Mouse (Mus musculus) layer of hippocampus, postnatal 14 days (tissue): ENCODE results near the gene Clca3a2. TPM values are rescaled to one million over a fixed set of nuclear protein-coding genes. Genes with fewer than 3 reads are reported as not detected.
A peak's percentile ranks its signal among the peaks of the same experiment; 100 is the strongest.
"Not testable (repeated sequence)": the region's sequence is repeated elsewhere in the genome, so short reads cannot be mapped to it uniquely, and the experiment has no call there.

Source experiments
- DNase-seq, 2 experiments: peaks; one replicate each; pipeline ENCODE4 v3.0.0; 2021 to 2022; ENCODE audit warnings: low spot score in 2 of 2, mixed read lengths in 1 of 2
- long read RNA-seq, 2 experiments: library from polyadenylated mRNA; stranded (forward); transcript quantifications; one replicate each; pipeline ENCODE4 v2.0.0; 2021
- total RNA-seq, 2 experiments: library from RNA; stranded (reverse); gene quantifications; 2 replicates each; pipeline ENCODE4 v1.2.3; 2021

Clca3a2 gene
- 1 to 10 TPM in 1 of 2 experiments, under 1 TPM in 1; 0.55 to 1.2 TPM for total RNA-seq
- long read RNA-seq, experiment 1: 0 reads
- long read RNA-seq, experiment 2, partial matches to known transcripts: 0 of 2 reads
- long read RNA-seq, experiment 2, other reads (novel, unspliced or antisense): 1 of 2 reads

- not testable (repeated sequence) for DNase-seq
Measured at GRCm38 (mm10) chr3:144819219-144819618, at the start of gene Clca3a2. TSS of gene Clca3a2 (minus strand) at chr3:144819494.

GRCm38 (mm10) chr3:144849584-144849983, 30.3 kb upstream of the Clca3a2 start:
- DNase-seq: no peak

DNA sequence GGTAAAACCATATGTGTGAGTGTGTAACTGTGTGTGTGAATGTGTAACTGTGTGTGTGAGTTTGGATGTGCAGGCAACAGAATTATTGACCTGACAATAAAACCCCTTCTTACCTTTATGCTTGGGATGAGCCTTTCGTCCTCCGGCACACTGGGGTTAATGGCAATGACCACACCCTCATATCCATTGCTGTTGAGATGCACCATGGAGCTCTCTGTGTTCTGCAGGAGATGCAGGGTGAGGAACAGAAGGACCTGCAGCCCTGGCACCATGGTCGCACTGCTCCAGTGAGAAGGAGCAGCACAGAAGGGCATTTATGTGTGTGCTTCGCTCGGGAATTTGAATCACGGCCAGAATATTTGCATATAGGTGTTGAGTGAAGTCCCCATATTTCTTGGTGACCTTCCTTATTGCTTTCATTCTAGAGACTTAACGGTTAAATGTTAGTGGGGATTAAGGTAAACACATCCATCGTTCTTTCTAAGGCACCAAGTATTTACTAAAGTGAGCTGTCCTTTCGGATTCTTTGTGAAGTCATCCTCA, 29.8 kb upstream of the Clca3a2 start, which contains the start of gene Clca3b:
Clca3b (minus strand) TSS at position 344 of the 543 bp plus-strand sequence.
- DNase-seq: not testable (repeated sequence)

GRCm38 (mm10) chr3:144827257-144827656, 8.0 kb upstream of the Clca3a2 start:
- no peak for DNase-seq

GRCm38 (mm10) chr3:144825151-144825550, 5.9 kb upstream of the Clca3a2 start:
- DNase-seq: peak; percentile 75 to 89

GRCm38 (mm10) chr3:144823331-144823730, 4.0 kb upstream of the Clca3a2 start:
- no peak for DNase-seq

GRCm38 (mm10) chr3:144820632-144821031, 1.3 kb upstream of the Clca3a2 start:
- DNase-seq: no peak

DNA sequence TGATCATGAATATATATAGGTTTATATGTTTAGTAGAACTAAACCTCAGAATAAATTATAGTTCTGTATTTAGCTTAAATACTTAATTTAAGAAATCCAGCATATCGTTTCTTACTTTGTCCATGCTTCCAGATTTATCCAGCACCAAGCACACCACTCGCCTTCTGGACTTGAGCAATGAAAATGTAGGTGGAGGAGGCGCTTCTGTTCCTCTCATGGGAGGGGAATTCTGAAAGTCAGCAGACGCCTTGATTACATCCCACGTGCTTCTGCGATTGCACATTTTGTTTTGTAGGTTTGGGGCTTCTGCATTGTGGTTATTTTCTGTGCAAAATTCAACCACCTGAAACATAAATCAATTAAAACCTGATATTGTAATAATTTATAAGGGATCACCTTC, 6.0 kb downstream of the Clca3a2 start:
- peak in 1 of 2 experiments; percentile 5 for DNase-seq

DNA sequence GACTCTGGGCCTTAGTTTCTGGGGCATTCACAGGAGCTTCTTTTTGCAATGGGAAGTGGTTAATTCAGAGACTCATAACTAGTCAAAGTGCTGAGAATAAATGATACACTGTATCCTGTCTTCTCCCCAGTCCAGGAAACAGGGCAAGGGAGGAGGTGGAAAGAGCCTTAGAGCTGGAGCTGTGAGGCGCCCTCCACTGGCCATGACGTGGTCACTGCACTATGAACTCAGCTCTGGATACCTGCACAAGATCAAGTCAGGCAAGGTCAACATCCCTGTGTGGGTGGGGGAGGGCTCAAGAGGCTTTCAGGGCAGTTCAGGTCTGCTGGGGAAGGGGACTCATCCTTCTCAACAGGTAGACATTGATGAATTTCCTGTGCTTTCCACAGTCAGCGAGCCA, 7.5 kb downstream of the Clca3a2 start:
- no peak for DNase-seq

GRCm38 (mm10) chr3:144808153-144808925, 11.0 kb downstream of the Clca3a2 start:
- peak in 1 of 2 experiments; percentile 12 for DNase-seq

DNA sequence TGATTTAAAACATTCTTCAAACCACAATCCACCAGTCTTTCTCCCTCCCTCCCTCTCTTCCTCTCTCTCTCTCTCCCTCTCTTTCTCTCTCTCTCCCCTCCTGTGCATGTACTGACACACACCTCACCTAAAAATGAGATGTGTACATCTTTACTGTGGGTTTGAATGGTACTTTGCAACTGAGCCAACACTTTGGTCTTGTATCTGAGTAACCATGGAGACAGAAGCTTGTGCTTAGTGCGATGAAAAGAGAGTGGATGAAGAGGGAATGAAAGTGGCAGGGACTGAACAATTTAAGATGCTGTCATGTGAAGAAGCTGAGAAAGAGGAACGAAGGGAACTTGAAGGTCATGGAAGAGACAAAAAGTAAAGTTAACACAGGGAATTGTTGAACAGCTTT, 12.7 kb downstream of the Clca3a2 start:
- not testable (repeated sequence) for DNase-seq

GRCm38 (mm10) chr3:144801861-144802260, 17.4 kb downstream of the Clca3a2 start:
- DNase-seq: no peak

- DNase-seq: no peak
Measured at GRCm38 (mm10) chr3:144785181-144786148, 33.8 kb downstream of the Clca3a2 start.

DNA sequence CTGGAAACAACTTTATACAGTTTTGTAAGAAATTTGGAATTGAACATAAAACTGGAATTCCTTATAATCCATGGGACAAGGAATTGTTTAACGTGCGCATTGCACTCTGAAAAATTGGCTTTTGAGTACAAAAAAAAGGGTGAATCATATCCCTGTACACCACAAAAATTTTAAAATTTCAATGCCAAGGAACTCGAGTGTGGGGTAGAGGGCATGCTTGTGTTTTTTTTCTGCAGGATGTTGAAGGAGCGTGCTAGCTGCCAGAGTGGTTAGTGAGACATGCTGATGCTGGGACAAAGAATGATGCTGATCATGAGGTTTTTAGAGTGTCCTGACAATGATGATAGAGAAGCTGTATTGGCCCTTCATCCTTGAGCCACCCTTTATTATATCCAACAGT, 54.1 kb downstream of the Clca3a2 start:
- no peak for DNase-seq

DNA sequence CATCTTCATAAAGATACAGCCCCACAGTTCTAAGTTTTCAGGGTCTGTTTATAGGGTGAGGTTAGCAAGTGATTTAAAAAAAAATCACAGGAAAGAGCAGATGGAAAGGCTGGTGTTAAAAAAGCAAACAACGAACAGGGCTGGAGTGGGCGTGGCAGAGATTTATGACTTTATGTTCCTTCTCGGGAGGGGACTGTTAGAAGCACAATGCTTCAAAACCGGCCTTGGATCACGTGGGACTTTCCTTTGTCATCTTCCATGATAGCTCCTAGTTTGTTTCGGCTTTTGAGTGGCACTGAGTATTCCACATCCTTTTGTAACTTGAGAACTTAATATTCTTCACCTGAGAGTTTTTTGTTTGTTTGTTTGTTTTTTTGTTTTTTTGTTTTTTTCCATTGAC, 57.8 kb downstream of the Clca3a2 start:
- DNase-seq: no peak

DNA sequence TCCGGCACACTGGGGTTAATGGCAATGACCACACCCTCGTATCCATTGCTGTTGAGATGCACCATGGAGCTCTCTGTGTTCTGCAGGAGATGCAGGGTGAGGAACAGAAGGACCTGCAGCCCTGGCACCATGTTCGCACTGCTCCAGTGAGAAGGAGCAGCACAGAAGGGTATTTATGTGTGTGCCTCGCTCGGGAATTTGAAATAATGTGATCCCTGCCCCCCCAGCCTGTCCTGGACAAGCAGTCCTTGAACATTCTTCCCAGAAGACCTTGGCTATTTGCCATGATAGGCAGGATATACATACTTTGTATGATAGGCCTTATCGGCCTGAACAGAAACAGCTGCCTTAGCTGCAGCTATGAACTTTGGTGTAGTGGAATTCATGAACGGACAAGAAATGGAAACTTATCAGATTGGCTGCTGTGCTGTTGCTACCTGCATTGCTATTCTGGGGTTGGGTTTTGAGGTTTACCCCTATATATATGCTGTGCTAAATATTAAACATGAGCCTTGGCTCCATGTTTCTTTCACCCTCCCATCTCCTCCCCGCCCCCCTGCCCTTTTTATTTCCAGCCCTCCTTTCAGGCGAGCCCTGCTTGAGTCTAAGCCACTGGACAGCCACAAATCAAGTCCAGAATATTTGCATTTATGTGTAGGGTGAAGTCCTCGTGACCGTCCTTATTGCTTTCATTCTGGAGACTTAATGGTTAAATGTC, 58.5 kb downstream of the Clca3a2 start, which contains the start of gene Clca3a1:
Clca3a1 (minus strand) TSS at position 386 of the 718 bp plus-strand sequence.
- no peak for DNase-seq

DNA sequence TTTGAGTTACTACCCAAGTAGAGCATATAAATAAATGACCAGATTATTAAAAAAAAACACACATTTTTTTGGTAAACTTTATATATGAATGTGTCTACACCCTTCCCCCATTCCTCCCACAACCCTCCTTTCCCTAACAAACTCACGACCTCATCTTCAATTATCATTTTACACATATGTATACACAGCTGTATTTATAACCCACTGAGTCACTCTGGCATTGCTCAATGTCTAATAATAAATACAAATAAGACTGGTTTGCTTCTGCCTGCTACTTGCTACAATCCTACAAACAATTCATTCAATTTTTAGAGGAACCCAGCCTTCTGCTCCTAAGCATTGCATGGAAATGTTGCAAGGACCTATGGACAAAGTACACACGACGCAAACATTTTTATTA, 59.6 kb downstream of the Clca3a2 start:
- DNase-seq: no peak

DNA sequence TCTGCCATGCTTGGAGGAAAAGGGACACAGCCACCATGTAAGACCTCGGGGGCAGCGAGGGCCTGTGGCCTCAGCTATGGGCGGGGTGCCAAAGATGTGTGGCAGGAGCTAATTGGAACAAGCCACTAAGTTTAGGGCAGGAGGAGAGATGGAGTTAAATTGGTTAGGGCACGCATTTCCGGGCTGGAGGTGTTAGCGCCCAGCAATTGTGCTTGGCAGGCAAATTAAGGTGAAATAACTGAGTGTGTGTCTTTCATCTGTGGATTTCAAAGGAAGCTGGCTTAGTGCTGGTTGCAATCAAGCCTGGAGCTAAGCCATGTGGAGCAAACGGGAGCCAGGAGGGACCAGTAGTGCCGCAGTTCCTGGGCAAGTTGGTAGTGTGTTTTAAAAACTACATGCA, 63.2 kb downstream of the Clca3a2 start:
- DNase-seq: peak in 1 of 2 experiments; percentile 18

GRCm38 (mm10) chr3:144753120-144753519, 66.2 kb downstream of the Clca3a2 start:
- DNase-seq: no peak
